Mouse (Mus musculus): ENCODE measurements at regions not wholly inside any gene's neighbourhood (a gene's known extent, or its start where the extent isn't known, plus 50 kb on each side); places are given as distances from the start of the nearest gene placed in this dataset.

DNA sequence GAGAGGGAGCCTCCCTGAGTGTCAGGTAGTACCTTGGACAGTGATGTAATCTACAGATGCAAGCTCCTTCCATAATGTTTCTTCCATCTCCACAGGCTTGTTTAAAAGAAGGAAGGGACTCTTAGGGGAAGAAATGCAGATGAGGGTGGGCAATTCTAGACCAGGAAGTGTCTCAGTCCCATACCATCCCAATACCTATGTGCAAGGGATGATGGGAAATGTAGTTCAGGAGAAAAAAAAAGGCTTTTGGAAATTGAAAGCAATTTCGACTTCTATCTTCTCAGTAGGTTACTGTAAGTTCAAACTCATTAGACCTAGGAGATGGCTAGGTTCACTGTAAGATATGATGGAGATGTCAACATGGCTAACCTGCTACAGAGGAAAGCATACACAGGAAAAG is 68.3 kb downstream of the Cd83 start:
- no peak for DNase-seq

DNA sequence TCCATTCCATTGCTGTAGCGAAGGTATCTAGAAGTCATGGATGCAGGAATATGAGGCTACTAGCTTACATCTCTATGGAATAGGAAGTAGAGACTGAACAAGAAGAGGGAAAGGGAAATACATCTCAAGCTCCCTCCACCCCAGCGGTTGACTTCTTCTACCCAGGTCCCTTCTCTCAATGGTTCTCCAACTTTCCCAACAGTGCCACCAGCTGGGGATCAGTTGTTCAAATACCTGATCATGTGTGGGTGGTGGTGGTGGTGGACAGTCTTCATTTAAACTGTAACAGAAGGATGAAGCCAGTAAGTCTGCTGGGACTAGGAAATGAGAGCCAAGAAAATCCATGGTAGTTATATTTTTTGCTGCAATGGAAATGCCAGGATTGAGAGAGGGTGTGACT is 70.4 kb downstream of the Cd83 start:
- no peak for DNase-seq

DNA sequence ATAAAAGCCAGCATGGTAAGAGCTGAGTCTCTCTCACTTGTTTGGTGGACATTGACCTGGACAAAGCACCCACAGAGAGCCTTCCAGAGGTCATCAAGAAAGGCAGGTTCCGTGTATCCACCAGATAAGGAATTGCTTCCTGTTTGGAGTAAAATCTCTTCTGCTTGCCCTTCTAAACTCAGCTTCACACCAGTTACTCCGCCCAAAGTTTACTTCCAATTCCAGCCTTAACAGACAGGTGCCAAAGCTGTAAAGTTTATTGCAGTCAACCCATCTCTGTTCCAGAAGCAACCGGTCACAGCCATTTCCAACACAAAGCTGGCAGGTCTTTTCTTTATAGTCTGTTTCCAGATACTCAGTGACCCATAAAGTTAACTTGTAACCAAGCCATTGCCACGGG is 76.4 kb downstream of the Cd83 start:
- DNase-seq = no peak

DNA sequence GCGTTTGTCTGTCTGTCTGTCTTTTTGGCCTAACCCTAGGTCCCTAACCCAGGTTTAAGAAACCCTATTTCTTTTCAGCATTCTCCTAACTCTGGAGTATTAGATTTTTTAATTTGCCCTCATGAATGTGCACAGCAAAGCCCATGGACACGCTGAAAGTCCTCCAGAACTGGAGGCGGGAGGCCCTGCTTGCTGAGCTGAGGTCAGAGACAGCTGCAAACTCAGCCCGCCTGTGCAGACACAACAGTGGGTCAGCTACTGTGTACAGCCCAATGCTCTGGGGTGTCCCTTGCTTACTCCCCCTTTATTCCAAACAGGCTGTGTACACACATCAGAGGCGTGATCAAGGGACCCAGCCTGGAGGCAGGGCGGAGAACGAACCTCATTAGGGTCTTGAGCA is 76.8 kb downstream of the Cd83 start:
- no peak for DNase-seq

DNA sequence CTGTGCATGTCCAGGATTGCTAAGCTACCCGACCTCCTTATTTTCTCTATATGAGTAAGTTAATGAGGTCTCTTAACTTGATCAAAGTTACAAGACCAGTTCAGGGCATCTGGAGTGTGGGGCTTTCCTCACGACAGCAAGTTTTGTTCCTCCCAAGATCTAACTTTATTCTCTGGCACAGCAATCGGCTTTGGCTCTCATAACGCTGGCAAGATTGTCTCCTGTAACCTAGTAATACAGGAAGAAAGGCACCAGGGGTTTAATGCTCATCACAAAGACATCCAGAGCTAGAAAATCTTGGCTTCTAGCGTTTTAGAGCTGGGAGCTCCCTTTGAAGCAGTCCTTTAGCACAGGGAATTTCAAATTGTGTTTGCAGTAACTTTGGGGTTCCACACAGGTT is 77.5 kb downstream of the Cd83 start:
- DNase-seq = no peak

DNA sequence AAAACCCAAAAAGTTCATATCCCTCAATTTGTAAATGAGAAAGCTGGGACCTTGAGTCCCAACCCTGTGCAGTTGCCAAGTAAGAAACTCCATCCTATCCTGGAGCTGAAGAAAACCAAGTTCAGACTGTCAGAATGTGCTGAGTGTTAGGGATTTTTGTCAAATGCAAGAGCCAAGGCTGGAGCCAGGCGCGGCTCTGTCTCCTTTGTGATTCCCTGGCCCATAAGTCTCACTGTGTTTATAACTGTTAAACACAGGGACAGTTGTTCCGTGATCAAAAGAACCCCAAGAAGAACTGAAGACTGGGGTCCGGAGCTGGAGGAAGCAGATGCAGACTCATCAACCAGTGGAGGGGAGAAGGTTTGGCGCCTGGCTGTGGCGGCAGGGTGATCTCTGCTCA is 78.0 kb downstream of the Cd83 start:
- DNase-seq = no peak

DNA sequence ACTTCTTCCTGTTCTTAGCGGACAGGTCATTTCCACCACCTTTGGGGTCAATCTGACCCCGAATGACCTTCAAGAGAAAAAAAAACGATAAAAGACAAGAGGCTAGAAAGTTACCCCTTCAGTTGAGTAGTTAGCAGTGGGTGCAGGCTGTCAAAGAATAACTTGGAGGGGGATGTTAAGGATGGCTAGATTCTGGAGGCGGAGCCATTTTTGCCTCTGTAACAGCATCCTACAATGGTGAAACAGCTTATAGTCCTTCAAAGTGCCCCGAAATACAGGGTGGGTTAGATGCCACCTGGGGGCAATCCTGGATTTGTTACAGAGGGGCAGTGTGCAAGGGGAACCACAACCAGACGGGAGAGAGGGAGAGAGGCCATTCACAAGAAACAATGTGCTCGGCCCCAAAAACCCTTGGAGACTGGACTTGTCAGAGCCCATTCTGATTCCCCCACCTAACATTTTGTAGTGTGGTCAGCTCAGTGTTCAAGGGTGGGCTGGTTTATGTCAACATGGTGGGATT is 79.1 kb downstream of the Cd83 start:
- no peak for DNase-seq

DNA sequence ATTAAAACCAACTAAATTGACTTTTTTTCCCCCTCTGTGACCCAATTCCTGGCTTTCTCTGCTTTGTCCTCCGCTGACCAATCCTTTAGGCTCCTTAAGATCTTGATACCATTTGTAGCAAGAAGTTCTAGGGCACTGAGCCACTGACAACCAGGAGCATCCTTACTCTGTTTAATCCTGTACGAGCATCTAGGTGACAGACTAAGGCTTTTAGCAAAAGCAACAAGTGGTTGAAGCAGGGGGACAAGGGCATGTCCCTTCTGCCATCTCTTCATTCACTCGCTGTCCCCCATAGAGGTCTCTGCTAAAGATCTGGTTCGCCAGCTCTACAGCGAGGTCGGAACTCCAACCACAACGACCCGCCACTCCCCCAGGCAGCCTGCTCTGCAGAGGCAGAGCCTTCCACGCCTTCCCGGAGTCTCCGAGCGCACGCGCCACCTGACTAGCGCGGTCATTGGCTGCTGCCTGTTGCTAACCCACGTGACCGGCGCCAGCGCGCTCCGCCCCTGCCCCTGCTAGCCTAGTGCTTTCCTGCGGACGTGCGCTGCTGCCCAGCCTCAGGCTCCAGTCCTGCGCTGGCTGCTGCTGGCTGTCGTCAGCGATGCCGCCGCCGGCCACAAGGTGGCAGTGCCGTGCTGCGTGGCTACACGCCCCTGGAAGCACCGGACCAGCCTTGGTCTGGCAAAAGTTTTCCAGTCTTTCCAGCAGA is 79.7 kb downstream of the Cd83 start:
- peak; percentile 99 for DNase-seq

DNA sequence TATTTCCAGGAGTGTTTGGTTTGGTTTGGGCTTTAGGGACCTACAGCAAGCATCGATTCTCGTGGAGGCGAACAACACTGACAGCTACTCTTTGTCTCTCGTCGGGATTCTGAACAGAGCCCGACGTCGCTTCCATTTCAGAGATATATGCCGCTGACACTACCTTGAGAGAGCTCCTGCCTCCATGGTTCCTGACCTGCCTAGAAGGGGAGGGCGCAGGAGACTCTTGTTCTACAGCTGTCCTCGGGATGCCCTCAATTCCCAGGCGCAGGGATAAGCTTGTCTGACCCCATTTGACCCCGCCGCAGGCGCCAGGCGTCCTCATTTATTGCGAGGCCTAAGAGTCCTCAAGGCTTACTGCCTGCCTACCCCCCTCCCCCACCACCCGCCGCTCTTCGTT is 80.5 kb downstream of the Cd83 start:
- DNase-seq = peak in 1 of 2 experiments; percentile 21

DNA sequence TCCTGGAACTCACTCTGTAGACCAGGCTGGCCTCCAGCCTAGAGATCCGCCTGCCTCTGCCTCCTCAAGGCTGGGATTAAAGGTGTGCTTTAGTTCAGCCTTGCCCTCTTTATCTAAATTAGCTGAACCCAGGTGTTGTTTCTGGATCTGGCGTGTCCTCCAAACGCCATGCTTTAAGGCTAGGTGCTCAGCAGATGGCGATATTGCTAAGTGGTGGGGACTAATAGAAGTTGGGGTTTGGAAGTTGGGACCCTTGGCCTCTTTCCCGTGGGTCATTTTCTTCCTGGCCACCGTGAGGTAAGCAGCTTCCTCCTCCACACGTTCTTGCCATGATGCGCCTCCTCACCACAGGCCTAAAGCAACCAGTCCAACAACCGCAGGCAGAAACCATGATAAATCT is 91.3 kb downstream of the Cd83 start:
- no peak for DNase-seq

DNA sequence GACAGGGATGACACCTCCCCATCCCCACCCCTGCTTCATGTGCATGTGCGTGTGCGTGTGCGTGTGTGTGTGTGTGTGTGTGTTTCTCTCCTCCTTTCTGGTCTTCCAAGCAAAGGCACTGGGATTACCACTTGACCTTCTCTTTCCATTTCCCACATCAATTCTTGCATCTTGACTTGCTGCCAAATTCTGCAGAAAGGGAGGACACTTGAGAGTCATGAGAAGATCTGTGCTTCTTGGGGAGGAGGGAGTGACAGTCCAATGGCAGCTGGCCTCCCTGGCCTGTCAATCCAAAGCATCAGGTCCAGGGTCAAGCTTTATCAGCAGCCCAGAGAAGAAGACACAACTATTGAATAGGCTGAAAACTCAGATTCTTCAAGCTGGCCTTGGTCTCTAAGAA is 102.7 kb downstream of the Cd83 start:
- DNase-seq = no peak

DNA sequence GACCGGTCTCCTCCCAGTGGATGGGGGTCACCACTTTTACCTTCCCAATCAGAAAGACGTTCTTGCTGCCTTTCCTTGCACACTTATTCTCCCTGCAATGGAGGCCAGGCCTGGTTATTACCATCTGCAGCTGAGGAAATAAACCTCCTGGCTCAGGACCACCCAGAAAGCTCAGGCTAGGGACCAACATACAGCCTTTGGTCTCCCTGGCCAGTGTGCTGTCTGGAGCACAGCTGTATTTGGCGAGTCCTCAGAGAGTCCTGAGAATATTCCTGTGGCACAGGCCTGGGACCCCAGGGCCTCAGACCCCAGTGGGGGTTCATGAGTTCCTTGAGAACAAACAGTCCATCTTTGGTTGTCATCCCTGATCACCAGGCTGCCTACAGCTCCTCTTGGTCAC is 107.4 kb downstream of the Cd83 start:
- DNase-seq = no peak

DNA sequence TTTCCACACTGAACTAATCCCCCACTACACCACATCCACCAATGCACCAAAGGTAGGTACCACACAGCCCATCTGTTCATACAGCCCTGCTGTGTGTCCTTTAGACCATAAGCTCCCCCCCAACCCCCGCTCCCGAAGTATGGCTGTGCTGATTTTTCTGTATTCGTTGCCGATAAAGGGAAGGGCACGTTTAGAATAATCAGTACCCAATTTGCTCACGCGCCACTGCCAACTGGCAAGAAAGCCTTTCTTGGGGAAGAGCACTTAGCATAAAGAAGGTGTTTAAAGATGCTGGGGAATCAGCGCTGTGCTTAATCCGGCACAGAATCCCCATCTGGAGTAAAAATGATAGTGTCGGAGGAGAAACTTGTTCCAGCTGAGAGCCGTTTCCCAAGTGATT is 111.4 kb downstream of the Cd83 start:
- no peak for DNase-seq

DNA sequence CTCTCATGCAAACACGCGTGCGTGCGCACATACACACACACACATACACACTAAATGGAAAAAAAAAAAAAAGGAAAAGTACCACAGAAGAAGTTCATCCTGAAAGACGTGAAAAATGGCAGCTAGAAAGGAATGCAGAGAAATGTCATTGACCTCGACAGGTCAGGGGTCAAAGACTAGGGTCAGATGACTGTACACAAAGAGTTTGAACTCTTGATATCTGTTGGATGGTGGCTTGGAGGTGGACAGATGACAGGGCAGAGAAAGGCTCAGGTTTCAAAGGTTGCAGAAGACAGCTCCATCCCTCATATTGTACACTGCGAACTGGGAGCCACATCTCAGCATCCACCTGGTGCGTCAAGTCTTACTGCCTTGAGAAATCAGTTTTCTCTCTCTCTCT is 112.5 kb downstream of the Cd83 start:
- DNase-seq = no peak

DNA sequence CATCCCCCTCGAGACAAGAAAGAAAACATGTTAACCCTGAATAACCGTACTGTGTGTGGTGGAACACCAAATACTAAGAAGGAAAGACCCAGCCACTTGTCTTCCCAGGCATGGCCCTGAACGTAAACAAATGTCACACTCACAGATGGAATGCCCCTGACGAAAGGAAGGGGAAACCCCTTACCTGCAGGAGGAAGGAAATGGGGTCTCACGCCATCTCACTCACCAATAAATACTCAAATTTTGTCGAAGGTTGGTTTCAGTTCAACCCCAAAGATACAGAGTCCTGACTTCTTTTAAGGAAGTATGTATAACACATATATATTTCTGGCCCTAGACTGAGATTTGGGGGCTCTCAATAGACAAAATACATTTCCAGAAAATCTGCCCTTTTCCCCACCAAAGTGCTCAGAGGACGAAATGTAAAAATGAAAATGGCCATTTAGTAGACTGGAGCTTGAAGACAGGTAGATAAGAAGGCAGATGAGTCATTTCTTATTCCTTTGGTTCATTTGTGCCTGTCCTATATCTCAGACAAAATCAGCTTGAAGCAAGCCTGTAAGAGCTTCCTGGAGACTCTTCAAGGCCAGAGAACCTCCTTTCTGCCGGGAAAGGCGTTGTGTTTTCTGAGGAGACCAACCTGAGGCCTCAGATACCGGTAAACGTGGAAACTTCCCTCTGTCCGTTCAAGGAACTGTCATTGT is 114.1 kb downstream of the Cd83 start:
- no peak for DNase-seq

DNA sequence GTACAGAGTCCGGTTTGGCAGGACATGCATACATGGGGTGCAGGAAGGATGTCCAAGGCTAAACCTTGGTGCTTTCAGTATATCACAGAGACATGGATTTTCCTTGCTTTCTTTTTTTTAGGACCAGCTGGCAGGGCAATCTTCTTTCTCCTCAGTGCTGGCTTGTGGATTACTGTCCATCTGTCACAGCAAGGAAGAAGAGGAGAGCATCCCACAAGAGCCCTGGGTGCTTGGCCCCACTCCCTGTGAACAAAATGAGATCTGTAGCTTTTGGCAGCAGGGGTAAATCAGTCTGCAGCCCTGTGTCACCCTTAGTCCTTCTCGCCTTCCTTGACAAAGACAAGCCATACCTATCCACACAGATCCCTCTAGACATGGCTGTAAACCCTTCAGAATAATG is 115.5 kb downstream of the Cd83 start:
- no peak for DNase-seq

DNA sequence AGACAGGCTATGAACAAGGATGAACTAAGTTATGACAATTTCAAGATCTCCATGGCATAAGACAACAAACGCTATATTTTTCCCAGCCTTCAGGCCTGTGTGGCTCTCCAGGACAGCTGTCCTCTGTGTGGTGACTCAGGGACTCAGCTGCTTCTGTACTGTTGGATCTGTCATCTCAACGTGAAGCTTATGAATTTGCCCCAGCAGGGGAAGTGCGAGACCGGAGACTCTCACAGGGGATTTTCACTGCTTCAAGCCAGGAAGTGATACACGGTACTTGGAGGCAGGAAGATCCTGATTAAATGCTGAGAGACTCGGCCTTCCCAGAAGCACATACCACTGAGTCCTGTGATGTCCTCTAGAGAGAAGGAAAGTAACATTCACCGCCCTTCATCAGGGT is 116.2 kb downstream of the Cd83 start:
- no peak for DNase-seq

DNA sequence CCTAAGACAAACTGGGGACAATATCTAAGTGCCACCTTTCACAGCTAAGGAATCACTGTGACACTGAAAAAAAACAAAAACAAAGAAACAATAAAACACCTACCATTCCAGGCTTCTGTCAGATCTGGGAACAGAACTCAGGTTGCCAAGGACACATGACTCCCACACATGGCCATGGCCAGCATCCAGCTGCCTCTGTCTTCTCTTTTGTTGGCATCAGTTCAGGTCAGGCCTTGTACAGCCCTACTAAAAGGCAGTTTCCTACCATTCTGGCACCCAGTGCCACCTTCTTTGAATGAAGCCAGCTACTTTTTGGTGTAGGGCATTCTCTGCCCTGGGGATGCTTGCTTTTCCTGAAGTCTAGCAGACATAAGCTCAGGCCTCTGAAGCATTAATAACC is 118.8 kb downstream of the Cd83 start:
- no peak for DNase-seq

DNA sequence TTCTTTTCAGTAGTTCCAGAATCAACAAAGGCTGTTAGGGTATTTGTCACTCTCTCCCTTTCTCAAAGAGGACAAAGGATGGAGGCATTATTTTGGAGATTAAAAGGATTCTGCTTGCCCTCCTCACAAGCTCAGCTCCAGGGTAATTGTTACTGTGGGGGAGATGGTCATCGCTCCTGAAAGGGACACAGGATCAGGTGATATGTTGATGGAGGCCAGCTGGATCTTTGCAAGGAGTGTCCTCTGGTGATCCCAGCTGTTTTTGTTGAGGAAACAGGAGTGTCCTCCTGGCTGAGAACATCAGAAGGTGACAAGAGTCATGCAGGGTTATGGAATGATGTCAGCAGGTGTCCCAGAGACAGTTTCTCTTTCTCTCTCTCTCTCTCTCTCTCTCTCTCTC is 119.7 kb downstream of the Cd83 start:
- DNase-seq = no peak

DNA sequence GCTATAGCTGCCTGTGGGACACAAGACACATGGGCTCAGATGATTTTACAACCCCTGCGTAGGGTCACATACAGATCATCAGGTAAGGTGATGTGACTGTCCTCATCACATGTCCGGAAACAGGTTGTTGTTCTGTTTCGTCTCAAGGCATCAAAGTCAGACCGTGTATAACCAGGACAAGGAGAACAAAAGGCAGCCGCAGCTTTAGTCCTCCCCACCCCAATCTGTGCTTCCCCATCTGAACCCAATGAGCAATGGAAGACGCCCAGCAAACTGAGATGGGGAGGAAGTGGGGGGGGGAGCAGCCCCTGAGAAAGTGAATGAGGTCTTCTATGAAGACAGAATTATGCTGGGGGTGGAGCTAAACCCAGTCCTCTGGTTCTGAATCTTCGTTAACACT is 121.7 kb downstream of the Cd83 start:
- DNase-seq = no peak

DNA sequence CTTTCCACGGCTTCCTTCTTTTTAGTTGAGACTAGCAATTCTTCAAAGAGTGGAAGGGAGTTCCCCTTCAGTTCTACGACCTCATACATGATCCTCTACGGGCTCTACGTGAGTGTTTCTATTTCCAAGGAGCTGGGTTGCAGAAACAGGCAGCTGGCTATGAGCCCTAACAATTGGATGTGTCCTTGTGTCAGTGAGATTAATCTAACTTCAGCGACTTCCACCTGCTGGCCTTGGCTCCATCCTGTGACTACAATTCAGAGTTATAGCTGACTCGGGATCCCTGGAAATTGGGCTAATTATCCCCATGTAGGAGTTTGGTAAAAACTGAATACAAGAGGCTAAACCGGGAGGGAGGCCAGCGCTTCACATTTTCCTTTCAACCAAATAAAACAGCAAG is 122.8 kb downstream of the Cd83 start:
- DNase-seq = no peak

DNA sequence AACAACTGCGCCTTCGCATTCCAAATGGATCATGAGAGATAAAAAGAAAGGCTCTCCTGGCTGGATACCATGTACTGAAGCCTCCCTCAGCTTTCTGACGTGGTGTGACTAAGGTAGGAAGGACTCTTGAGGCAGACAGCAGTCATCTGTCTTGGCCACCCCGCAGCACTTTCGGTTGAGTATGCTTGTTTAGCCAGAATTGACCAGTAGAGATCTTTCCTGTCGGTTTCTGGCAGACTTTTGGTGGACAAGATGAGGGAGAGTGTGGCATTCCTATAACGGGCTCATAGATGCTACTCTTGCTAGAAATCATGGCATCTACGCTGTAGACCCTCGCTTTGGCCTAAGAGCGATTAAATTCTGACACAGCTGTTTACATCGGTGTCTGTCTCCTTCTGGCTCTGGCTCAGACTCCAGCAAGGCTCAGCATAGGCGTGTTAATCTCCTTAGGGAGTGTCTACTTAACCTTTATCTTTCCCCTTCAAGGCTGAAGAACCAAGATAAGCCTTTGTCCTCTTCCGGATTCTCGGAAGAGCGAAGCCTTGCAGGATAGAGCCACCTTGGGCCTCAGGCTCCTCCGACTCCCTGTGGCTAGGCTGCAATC is 123.6 kb downstream of the Cd83 start:
- peak in 1 of 2 experiments; percentile 10 for DNase-seq

DNA sequence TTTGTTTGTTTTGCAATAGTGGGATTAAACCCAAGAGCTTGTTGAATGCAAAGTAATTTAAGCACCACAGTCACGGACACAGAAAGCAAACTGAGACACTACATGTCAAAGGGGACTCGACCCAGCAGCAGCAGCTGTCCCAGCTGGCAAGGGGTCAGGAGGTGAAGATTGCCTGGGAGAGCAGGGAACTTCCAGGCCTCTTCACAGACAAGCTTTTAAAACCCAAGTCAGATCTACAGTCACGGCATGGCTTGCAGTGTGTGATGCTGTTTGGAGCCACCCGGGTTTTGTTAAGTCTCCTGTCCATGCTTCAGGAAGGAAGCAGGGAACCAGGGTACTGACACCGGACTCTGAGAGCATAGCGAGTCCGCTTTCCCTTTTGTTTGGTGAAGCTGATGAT is 125.4 kb downstream of the Cd83 start:
- no peak for DNase-seq

DNA sequence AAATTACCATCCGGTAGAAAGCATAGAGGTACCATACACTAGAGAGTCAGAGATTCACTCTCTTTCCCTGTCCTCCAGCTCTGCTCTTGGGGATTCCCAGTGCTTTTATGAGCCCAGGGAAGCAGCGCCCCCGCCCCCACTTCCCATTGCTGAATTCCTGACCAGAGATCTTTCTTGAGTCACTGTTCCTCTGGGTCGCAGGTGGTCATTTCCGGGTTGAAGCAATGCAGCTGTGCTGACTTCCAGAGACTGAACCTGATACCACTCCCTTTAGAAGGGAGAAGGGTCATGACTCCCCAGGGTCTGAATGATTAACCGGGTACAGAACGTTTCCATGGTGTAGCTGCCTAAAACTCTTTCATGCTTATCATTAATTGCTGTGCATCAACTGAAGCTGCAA is 128.9 kb downstream of the Cd83 start:
- DNase-seq = no peak

Measured in lung, adult 18-20 months (tissue).